Mouse (Mus musculus): ENCODE results near the gene Oaz2.

The Oaz2 gene

DNA sequence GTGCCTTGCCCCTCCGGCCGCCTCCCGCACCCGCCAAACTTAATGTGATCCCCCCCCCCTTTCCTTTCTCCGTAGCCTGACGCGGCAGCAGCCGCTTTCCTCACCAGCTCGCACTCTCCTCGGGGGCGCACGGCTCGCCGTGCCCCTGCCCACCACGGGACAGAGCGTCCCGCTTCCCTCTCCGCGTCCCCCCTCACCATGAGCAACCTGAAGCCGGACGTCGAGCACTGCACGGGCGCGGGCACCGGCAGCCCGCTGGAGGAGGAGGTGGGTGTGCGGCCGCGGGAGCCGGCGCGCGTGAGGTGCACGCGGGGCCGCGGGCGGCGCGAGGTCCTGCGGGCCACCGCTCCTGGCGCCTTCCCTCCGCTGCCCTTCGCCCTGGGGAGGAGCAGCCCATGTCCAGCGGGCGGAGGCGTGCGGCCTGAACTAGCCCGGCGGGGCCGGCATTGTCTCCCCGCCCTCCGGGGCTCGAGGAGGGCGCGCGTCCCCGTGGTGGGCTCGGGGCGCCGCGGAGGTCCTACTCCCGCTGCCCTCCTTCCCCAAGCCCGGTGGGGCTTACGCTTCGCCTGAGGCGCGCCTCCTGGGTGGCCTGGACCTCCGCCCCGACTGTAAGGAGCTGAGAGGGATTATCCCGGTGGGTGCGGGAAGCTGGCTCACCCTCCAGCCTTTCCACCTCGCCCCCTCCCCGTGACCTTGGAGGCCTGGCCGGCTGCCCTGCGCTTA is 37.0 kb upstream of the Oaz2 start:
- Histone ChIP-seq H3K36me3 (ENCODE audit: insufficient read depth, low read length) (peaks cover 12% of the 10 kb centered on the region; the same call in 1 of the 2 replicates), H3K4me1 (replicated peaks; ENCODE audit: low read depth, low read length) (peaks cover 75% of the 10 kb centered on the region), H3K27me3 (ENCODE audit: insufficient read depth, low read length) (no peaks in the 10 kb centered on the region), H3K9me3 (ENCODE audit: low read length) (no peaks in the 10 kb centered on the region), H3K4me3 (replicated peaks; ENCODE audit: low read length) (peak overlapping the region; percentile 94)
- TF ChIP-seq NANOG (IDR thresholded peaks at IDR 0.05; ENCODE audit: borderline replicate concordance, low read length) (no peak), POU5F1 (IDR thresholded peaks at IDR 0.05; ENCODE audit: borderline replicate concordance, low read length) (no peak), CTCF (conservative IDR thresholded peaks at IDR 0.05; ENCODE audit: low read length) (no peak)

DNA sequence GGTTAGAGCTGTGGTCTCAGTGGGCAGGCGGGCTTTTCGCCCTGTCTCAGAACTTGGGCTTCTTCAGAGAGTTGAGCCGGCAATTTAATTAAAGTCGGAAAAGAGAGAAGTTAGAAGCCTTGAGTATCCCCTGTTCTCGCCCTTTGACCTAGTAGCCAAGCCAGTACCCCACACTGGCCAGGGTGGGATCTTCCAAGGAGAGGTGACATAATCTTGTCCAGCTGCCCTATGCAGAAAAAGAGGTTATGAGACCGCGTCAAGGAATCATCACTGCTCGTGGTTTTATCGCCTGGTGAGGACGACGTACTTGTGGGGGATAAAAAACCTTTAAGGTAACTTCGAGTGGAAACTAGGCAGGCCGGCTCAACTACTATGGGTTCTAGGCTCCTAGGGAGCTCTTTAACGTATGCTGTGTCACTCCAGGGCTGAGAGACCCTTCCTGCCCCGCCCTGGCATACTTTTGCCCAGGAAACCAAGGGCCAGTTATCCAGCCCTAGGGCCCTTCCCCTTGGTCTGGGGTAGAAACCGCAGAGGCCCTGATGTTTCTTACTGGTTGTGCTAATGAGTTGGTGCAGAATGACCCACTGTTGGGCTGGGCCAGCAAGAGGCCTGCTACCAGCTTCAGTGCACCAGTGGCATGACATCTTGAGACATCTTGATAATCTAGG is 36.3 kb upstream of the Oaz2 start:
- Histone ChIP-seq H3K4me3 (replicated peaks; ENCODE audit: low read length) (peak overlapping the region; percentile 94), H3K9me3 (ENCODE audit: low read length) (no peaks in the 10 kb centered on the region), H3K36me3 (ENCODE audit: insufficient read depth, low read length) (peaks cover 12% of the 10 kb centered on the region; the same call in 1 of the 2 replicates), H3K4me1 (replicated peaks; ENCODE audit: low read depth, low read length) (peaks cover 75% of the 10 kb centered on the region), H3K27me3 (ENCODE audit: insufficient read depth, low read length) (no peaks in the 10 kb centered on the region)
- TF ChIP-seq POU5F1 (IDR thresholded peaks at IDR 0.05; ENCODE audit: borderline replicate concordance, low read length) = no peak
- TF ChIP-seq CTCF (conservative IDR thresholded peaks at IDR 0.05; ENCODE audit: low read length) = no peak
- TF ChIP-seq NANOG (IDR thresholded peaks at IDR 0.05; ENCODE audit: borderline replicate concordance, low read length) = no peak

- H3K36me3 ChIP-seq (ENCODE audit: insufficient read depth, low read length) = peaks cover 28% of the 10 kb centered on the region
- peak overlapping the region; percentile 63 for H3K4me3 ChIP-seq (replicated peaks; ENCODE audit: low read length)
- H3K4me1 ChIP-seq (replicated peaks; ENCODE audit: low read depth, low read length) = peaks cover 95% of the 10 kb centered on the region
- no peaks in the 10 kb centered on the region for H3K27me3 ChIP-seq (ENCODE audit: insufficient read depth, low read length)
- no peaks in the 10 kb centered on the region for H3K9me3 ChIP-seq (ENCODE audit: low read length)
- TF ChIP-seq CTCF (conservative IDR thresholded peaks at IDR 0.05; ENCODE audit: low read length) = no peak
- TF ChIP-seq NANOG (IDR thresholded peaks at IDR 0.05; ENCODE audit: borderline replicate concordance, low read length) = no peak
- TF ChIP-seq POU5F1 (IDR thresholded peaks at IDR 0.05; ENCODE audit: borderline replicate concordance, low read length) = no peak
Measured at GRCm38 (mm10) chr9:65635766-65636165, 32.0 kb upstream of the Oaz2 start.

GRCm38 (mm10) chr9:65636926-65637325 is 30.9 kb upstream of the Oaz2 start:
- H3K36me3 ChIP-seq (ENCODE audit: insufficient read depth, low read length) = peaks cover 23% of the 10 kb centered on the region
- no peaks in the 10 kb centered on the region for H3K9me3 ChIP-seq (ENCODE audit: low read length)
- peaks cover 93% of the 10 kb centered on the region for H3K4me1 ChIP-seq (replicated peaks; ENCODE audit: low read depth, low read length)
- TF ChIP-seq NANOG (IDR thresholded peaks at IDR 0.05; ENCODE audit: borderline replicate concordance, low read length) = no peak
- TF ChIP-seq POU5F1 (IDR thresholded peaks at IDR 0.05; ENCODE audit: borderline replicate concordance, low read length) = no peak
- no peak for TF ChIP-seq CTCF (conservative IDR thresholded peaks at IDR 0.05; ENCODE audit: low read length)
- no peaks in the 10 kb centered on the region for H3K27me3 ChIP-seq (ENCODE audit: insufficient read depth, low read length)
- H3K4me3 ChIP-seq (replicated peaks; ENCODE audit: low read length) = peak overlapping the region; percentile 63

GRCm38 (mm10) chr9:65639065-65639464 is 28.7 kb upstream of the Oaz2 start:
- H3K4me3 ChIP-seq (replicated peaks; ENCODE audit: low read length) = peak overlapping the region; percentile 63
- H3K9me3 ChIP-seq (ENCODE audit: low read length) = no peaks in the 10 kb centered on the region
- H3K27me3 ChIP-seq (ENCODE audit: insufficient read depth, low read length) = no peaks in the 10 kb centered on the region
- H3K36me3 ChIP-seq (ENCODE audit: insufficient read depth, low read length) = peaks cover 23% of the 10 kb centered on the region
- TF ChIP-seq CTCF (conservative IDR thresholded peaks at IDR 0.05; ENCODE audit: low read length) = no peak
- TF ChIP-seq POU5F1 (IDR thresholded peaks at IDR 0.05; ENCODE audit: borderline replicate concordance, low read length) = no peak
- TF ChIP-seq NANOG (IDR thresholded peaks at IDR 0.05; ENCODE audit: borderline replicate concordance, low read length) = no peak
- peaks cover 93% of the 10 kb centered on the region for H3K4me1 ChIP-seq (replicated peaks; ENCODE audit: low read depth, low read length)

- Histone ChIP-seq H3K9me3 (ENCODE audit: low read length) (no peaks in the 10 kb centered on the region), H3K4me3 (replicated peaks; ENCODE audit: low read length) (peak overlapping the region; percentile 67), H3K36me3 (ENCODE audit: insufficient read depth, low read length) (peaks cover 42% of the 10 kb centered on the region), H3K4me1 (replicated peaks; ENCODE audit: low read depth, low read length) (peaks cover 93% of the 10 kb centered on the region), H3K27me3 (ENCODE audit: insufficient read depth, low read length) (no peaks in the 10 kb centered on the region)
- TF ChIP-seq POU5F1 (IDR thresholded peaks at IDR 0.05; ENCODE audit: borderline replicate concordance, low read length) (no peak), CTCF (conservative IDR thresholded peaks at IDR 0.05; ENCODE audit: low read length) (no peak), NANOG (IDR thresholded peaks at IDR 0.05; ENCODE audit: borderline replicate concordance, low read length) (peak; percentile 77; the same call in 1 of the 2 replicates)
Measured at GRCm38 (mm10) chr9:65640838-65641410, 26.9 kb upstream of the Oaz2 start.

GRCm38 (mm10) chr9:65641446-65642052 is 26.3 kb upstream of the Oaz2 start:
- Histone ChIP-seq H3K4me1 (replicated peaks; ENCODE audit: low read depth, low read length) (peaks cover 93% of the 10 kb centered on the region), H3K36me3 (ENCODE audit: insufficient read depth, low read length) (peaks cover 48% of the 10 kb centered on the region), H3K4me3 (replicated peaks; ENCODE audit: low read length) (peak overlapping the region; percentile 61), H3K27me3 (ENCODE audit: insufficient read depth, low read length) (no peaks in the 10 kb centered on the region), H3K9me3 (ENCODE audit: low read length) (no peaks in the 10 kb centered on the region)
- TF ChIP-seq CTCF (conservative IDR thresholded peaks at IDR 0.05; ENCODE audit: low read length) = no peak
- no peak for TF ChIP-seq NANOG (IDR thresholded peaks at IDR 0.05; ENCODE audit: borderline replicate concordance, low read length)
- no peak for TF ChIP-seq POU5F1 (IDR thresholded peaks at IDR 0.05; ENCODE audit: borderline replicate concordance, low read length)

GRCm38 (mm10) chr9:65642546-65642945 is 25.3 kb upstream of the Oaz2 start:
- Histone ChIP-seq H3K27me3 (ENCODE audit: insufficient read depth, low read length) (no peaks in the 10 kb centered on the region), H3K36me3 (ENCODE audit: insufficient read depth, low read length) (peaks cover 58% of the 10 kb centered on the region), H3K9me3 (ENCODE audit: low read length) (no peaks in the 10 kb centered on the region), H3K4me1 (replicated peaks; ENCODE audit: low read depth, low read length) (peaks cover 93% of the 10 kb centered on the region), H3K4me3 (replicated peaks; ENCODE audit: low read length) (peak overlapping the region; percentile 61)
- TF ChIP-seq NANOG (IDR thresholded peaks at IDR 0.05; ENCODE audit: borderline replicate concordance, low read length) (no peak), CTCF (conservative IDR thresholded peaks at IDR 0.05; ENCODE audit: low read length) (no peak), POU5F1 (IDR thresholded peaks at IDR 0.05; ENCODE audit: borderline replicate concordance, low read length) (no peak)

All from E14TG2a.4 (cell line).